Mouse (Mus musculus) spleen, adult 12 weeks (tissue): ENCODE results near the gene Bpi.

ENCODE experiments used
- DNase-seq: peaks from one replicate; pipeline ENCODE4 v3.0.0; 2022; ENCODE audit warnings: low spot score

Gene Bpi

GRCm38 (mm10) chr2:158242170-158242896, 15.6 kb upstream of the Bpi start:
- DNase-seq, result no peak

GRCm38 (mm10) chr2:158243129-158243870, 14.6 kb upstream of the Bpi start:
- no peak for DNase-seq

- no peak for DNase-seq
These were observed 12.6 kb upstream of the Bpi start for GRCm38 (mm10) chr2:158245072-158245817.

- no peak for DNase-seq
These were observed 10.0 kb upstream of the Bpi start for GRCm38 (mm10) chr2:158247852-158248251.

- no peak for DNase-seq
These were observed 9.6 kb upstream of the Bpi start for GRCm38 (mm10) chr2:158248318-158248717.

- no peak for DNase-seq
These were observed 7.3 kb upstream of the Bpi start for GRCm38 (mm10) chr2:158250558-158250957.

- DNase-seq, result no peak
These were observed 4.1 kb upstream of the Bpi start for GRCm38 (mm10) chr2:158253806-158254205.

- no peak for DNase-seq
These were observed 1.0 kb upstream of the Bpi start for GRCm38 (mm10) chr2:158256894-158257293.

- peak; percentile 25 for DNase-seq
These were observed 887 bp downstream of the Bpi start for GRCm38 (mm10) chr2:158258781-158259180.

GRCm38 (mm10) chr2:158259498-158259897, 1.6 kb downstream of the Bpi start:
- no peak for DNase-seq

- no peak for DNase-seq
These were observed 7.0 kb downstream of the Bpi start for GRCm38 (mm10) chr2:158264877-158265276.

GRCm38 (mm10) chr2:158270017-158270416, 12.1 kb downstream of the Bpi start:
- no peak for DNase-seq

- DNase-seq, result no peak
These were observed 15.8 kb downstream of the Bpi start for GRCm38 (mm10) chr2:158273646-158274045.

GRCm38 (mm10) chr2:158275349-158275748, 17.5 kb downstream of the Bpi start:
- no peak for DNase-seq

GRCm38 (mm10) chr2:158275811-158276210, 17.9 kb downstream of the Bpi start:
- no peak for DNase-seq

- no peak for DNase-seq
These were observed 18.6 kb downstream of the Bpi start for GRCm38 (mm10) chr2:158276451-158276850.

- no peak for DNase-seq
These were observed 19.0 kb downstream of the Bpi start for GRCm38 (mm10) chr2:158276878-158277277.

GRCm38 (mm10) chr2:158279656-158280055, 21.8 kb downstream of the Bpi start:
- DNase-seq, result no peak

- no peak for DNase-seq
These were observed 23.8 kb downstream of the Bpi start for GRCm38 (mm10) chr2:158281497-158282205.

- DNase-seq, result no peak
These were observed 25.2 kb downstream of the Bpi start for GRCm38 (mm10) chr2:158283136-158283535.

- no peak for DNase-seq
These were observed 25.9 kb downstream of the Bpi start for GRCm38 (mm10) chr2:158283771-158284170.

GRCm38 (mm10) chr2:158284571-158284970, 26.7 kb downstream of the Bpi start:
- peak; percentile 10 for DNase-seq
